Mouse (Mus musculus) brain, embryonic 14.5 days (tissue): Measurements from ENCODE around the gene Tent4b.

Experiments
- CTCF ChIP-seq: fragments of 200-500 bp; IDR thresholded peaks from 2 replicates; pipeline ENCODE4 v1.5.1; 2012; ENCODE audit warnings: inconsistent platforms, mild to moderate bottlenecking, moderate library complexity, borderline replicate concordance; ENCODE audit not compliant: insufficient read depth, insufficient read length; ENCODE audit errors: extremely low read depth
- POLR2A ChIP-seq: fragments of 200-500 bp; IDR thresholded peaks from 2 replicates; pipeline ENCODE4 v1.6.1; 2012; ENCODE audit warnings: mild to moderate bottlenecking, inconsistent platforms, borderline replicate concordance; ENCODE audit not compliant: poor library complexity, insufficient read depth, insufficient read length, severe bottlenecking; ENCODE audit errors: extremely low read depth

- TF ChIP-seq POLR2A = no peak
- no peak for TF ChIP-seq CTCF
Observed at GRCm38 (mm10) chr8:88258024-88258423, 59.0 kb downstream of the Tent4b start.
